Mouse (Mus musculus) right cerebral cortex, adult 18-20 months (tissue): ENCODE data around the gene Nop53.

ENCODE experiments used
- DNase-seq: peaks from one replicate; pipeline ENCODE4 v3.0.0; 2022; ENCODE audit warnings: mixed read lengths

The Nop53 gene

GRCm38 (mm10) chr7:15945721-15946536 is at the start of gene Nop53:
Nop53 (minus strand) TSS chr7:15946074.
- peak; percentile 95 for DNase-seq

- DNase-seq: no peak
Measured at GRCm38 (mm10) chr7:15993789-15994188, 47.9 kb upstream of the Nop53 start.

- DNase-seq: no peak
Measured at GRCm38 (mm10) chr7:15993152-15993551, 47.3 kb upstream of the Nop53 start.

GRCm38 (mm10) chr7:15991764-15992163 is 45.9 kb upstream of the Nop53 start:
- no peak for DNase-seq

GRCm38 (mm10) chr7:15987661-15988356 is 41.9 kb upstream of the Nop53 start:
- DNase-seq: peak; percentile 51

GRCm38 (mm10) chr7:15982729-15983407 is 37.0 kb upstream of the Nop53 start:
- no peak for DNase-seq

- DNase-seq: no peak
Measured at GRCm38 (mm10) chr7:15981538-15981937, 35.7 kb upstream of the Nop53 start.

GRCm38 (mm10) chr7:15980246-15980645 is 34.4 kb upstream of the Nop53 start:
- peak; percentile 74 for DNase-seq

GRCm38 (mm10) chr7:15975904-15976303 is 30.0 kb upstream of the Nop53 start:
- DNase-seq: no peak

- no peak for DNase-seq
Measured at GRCm38 (mm10) chr7:15975451-15975850, 29.6 kb upstream of the Nop53 start.

GRCm38 (mm10) chr7:15974712-15975111 is 28.8 kb upstream of the Nop53 start:
- DNase-seq: peak; percentile 64

- no peak for DNase-seq
Measured at GRCm38 (mm10) chr7:15972247-15972646, 26.4 kb upstream of the Nop53 start.

GRCm38 (mm10) chr7:15969674-15970073 is 23.8 kb upstream of the Nop53 start:
- DNase-seq: no peak

- no peak for DNase-seq
Measured at GRCm38 (mm10) chr7:15968322-15968721, 22.4 kb upstream of the Nop53 start.

- peak; percentile 47 for DNase-seq
Measured at GRCm38 (mm10) chr7:15967312-15967711, 21.4 kb upstream of the Nop53 start, which contains the start of gene Ehd2. Ehd2 (minus strand) TSS chr7:15967567.

GRCm38 (mm10) chr7:15966489-15966888 is 20.6 kb upstream of the Nop53 start:
- DNase-seq: no peak

- no peak for DNase-seq
Measured at GRCm38 (mm10) chr7:15963798-15964652, 18.2 kb upstream of the Nop53 start.

- no peak for DNase-seq
Measured at GRCm38 (mm10) chr7:15962311-15963288, 16.7 kb upstream of the Nop53 start.

GRCm38 (mm10) chr7:15961798-15962197 is 15.9 kb upstream of the Nop53 start:
- no peak for DNase-seq

- no peak for DNase-seq
Measured at GRCm38 (mm10) chr7:15961239-15961638, 15.4 kb upstream of the Nop53 start.

- no peak for DNase-seq
Measured at GRCm38 (mm10) chr7:15960691-15961090, 14.8 kb upstream of the Nop53 start.
